Mouse (Mus musculus) right cerebral cortex, postnatal 36 days (tissue): Measurements from ENCODE around the gene Abcc6.
"Not testable (repeated sequence)": the region's sequence is repeated elsewhere in the genome, so short reads cannot be mapped to it uniquely, and the experiment has no call there.

Experiments
- DNase-seq, 2 experiments: peaks; one replicate each; pipeline ENCODE4 v3.0.0; 2022; ENCODE audit warnings: low spot score in 2 of 2, mixed read lengths in 1 of 2

Gene Abcc6

DNA sequence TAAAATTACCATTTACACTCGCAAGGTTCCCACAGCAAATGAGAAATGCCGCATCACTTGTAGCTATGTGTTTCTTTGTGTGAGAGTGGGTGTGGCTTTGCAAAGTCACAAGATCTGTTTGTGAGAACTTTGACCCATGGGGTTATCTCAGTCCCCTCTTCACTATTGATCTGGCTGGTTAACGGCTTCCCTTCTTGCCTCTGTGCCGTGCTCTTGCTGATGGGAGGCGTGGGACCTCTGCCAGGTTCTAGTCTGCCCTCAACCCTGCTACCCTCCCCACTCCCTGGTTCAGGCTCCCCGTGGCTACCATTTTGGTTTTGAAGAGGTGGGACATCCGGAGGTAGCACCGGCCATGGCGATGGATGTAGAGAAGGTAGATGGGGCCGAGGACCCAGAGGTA lies 1.4 kb downstream of the Abcc6 start:
- no peak for DNase-seq

DNA sequence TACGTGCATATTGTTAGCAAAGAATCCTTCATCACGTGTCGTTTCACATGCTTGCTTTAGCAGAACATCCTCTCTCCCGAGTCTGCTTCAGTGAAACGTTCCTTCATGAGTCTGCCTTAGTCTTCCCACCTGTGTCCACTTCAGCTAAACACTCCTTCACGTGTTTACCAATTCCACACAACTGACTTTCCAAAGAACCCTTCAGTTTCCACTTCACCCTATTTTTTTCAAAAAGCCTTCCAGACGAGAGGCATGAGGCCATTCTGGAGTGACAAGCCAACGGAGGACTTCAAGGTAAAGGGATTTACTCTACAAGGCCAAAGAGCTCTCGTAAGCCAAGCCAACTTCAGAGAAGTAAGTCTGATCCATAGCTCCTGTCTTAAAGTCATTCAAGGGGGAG lies 4.7 kb downstream of the Abcc6 start:
- DNase-seq = no peak

DNA sequence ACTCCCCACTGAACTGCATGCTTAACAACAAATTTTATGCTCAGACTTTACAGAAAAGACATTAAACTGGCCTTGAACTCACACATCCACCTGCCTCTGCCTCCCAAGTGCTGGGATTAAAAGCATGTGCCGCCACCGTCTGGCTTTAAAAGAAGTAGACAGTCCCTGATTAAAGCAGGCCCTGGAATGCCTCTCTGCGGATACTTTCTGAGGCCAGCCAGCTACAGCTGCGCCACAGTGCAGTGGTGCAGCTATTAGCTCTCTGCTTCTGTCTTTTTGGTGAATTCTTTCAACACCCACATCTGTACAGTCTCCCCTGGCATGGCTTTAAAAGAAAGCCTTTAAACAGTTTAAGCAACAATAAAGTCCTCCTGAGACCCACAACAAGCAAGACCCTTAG lies 8.2 kb downstream of the Abcc6 start:
- no peak for DNase-seq

DNA sequence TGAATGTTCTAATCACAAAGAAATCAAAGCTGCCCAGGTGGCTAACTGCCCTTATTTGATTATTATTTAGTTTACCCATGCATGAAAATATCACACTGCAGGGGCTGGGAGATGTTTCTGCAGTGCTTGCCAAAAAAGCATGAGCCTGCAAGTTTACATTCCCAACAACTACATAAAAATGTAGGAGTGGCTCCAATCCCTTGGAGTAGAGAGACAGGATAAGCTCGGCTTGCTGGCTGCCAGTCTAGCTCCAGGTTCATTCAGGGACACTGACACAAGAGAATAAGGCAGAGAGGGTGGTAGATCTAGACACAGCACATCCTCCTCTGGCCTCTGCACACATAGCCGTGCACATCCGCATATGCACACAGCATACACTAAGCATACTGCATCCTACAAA lies 10.5 kb downstream of the Abcc6 start:
- DNase-seq = no peak

DNA sequence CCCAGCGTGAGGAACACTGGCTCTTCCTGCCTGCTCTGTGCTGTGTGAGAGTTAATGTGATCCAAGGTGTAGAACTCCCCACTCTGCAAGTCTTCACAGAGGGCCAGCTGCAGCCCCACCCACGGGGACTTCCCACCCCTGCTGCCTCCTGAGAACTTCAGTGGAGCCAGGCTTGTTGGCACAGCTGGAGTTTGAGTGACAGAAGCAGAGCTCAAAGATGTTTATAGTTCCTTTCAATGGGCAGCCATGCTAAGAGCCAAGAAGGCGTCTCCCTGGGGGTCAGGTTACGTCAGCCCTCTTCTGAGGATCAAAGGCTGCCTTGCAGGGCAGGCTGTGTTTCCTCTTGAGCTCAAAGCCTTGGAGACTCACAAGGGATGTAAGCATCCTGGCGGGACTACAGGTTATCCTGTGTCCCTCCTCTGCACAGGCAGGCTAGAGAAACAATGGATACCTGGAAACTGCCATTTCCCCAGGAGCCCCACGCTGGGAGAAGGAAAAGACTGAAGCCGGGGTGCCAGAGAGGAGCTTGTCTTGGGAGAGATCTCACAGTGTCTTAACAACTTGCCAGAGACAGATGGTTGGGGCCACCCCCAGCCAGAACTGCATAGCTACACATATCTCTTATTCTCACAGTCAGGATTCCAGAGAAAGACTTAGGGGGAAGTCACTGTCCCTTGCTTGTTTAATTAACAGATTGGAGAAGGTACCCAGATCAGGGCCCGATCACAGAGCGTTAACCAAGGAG lies 16.7 kb downstream of the Abcc6 start:
- peak; percentile 34 to 45 for DNase-seq

DNA sequence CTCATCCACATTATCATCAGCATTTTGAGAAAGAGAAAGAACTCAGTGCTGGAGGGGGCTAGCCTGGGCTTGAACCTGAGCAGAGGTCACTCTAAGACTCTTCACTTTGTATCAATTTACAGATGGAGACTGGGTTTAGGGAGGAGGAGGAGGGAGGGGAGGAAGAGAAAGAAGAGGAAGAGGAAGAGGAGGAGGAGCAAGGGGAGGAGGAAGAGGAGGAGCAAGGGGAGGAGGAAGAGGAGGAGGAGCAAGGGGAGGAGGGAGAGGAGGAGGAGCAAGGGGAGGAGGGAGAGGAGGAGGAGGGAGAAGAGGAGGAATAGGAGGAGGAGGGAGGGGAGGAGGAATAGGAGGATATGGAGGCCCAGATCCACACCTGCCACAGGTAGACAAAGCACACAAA lies 18.0 kb downstream of the Abcc6 start:
- DNase-seq = no peak

DNA sequence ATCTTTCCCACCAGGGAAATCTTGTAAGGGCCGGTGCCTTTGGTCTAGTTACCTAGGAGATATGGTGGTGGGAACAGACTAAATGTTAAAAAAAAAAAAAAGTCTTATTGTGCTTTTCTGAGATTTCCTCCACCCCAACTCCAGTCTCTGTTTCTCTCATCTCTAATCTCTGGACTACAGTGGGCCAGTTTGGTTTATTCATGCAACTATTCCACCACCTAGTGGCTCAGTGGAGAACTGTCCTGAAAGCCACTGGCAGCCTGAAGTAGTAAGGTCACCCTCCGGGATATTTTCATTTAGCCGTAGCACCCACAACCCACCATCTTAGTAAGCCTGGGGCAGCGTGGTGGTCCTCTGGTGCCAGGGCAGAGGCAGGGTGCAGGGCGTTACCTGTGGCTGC lies 20.5 kb downstream of the Abcc6 start:
- peak; percentile 47 to 50 for DNase-seq

DNA sequence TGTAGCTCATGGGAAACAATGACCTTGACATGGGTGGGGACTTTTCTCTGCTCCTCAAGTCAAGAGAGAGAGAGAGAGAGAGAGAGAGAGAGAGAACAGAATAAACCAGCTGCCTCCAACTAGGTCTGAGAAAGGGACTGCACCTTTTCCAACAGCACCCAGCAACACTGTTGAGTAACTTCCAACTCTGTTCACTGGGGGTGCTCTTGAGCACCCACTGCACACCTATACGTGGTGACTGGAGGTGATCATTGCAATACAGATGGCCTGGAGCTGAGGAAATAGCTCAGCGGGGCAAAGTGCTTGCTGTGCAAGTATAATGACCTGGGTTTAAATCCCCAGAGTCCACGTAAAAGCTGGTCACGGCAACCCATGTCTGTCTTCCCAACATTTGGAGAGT lies 27.4 kb downstream of the Abcc6 start:
- no peak for DNase-seq

DNA sequence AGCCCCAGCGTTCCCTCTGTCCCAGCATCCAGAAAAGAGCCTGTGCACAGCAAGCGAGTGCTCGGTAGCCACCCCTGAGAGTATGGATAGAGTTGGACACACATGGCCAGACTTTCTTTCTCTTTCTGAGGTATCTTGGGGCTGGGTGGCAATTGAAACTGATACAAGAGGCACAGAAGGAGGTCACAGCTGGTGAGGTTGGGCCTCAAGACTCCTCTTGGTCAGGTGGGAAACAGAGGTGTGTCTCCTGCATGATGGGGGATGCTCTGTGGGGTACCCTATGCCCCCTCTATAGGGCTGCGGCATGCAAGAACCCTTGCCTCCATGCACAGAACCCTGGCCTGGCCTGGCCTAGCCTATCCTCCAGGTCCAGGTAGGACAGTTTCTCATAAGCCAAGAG lies 29.5 kb downstream of the Abcc6 start:
- no peak for DNase-seq

DNA sequence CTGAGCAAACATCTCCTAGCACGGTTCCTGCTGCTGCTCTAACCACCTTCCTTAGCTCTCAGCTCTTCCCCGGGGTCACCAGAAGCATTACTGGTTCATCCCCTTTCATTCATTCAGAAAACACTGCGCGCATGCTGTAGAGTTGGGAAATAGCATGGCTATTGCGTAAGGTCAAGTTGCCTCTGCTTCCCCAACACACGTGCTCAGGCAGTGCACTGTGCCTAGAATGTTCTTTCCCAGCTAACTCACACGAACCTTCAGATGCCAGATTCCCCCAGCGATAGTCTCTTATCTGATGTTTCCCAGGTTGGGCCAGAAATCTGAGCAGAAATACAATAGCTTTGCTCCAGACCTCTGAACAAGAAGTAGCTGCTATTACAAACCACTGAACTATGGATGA lies 37.6 kb downstream of the Abcc6 start:
- no peak for DNase-seq

DNA sequence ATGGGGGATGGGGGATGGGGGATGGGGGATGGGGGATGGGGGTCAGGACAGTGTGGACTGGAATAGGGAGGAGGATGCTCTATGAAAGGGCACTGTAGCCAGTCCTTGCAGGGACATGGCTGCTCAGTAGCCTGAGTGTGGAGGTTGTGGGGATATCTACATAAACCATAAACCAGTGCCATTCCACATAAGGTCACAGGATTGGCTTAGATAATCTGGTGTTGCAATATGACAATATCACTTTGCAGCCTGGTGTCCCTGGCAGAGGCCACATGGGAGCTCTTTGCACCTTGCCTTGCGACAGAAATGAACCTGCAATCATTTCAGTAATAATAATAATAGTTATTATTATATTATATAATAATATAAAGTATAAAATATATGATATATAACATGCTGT lies 41.8 kb downstream of the Abcc6 start:
- no peak for DNase-seq

DNA sequence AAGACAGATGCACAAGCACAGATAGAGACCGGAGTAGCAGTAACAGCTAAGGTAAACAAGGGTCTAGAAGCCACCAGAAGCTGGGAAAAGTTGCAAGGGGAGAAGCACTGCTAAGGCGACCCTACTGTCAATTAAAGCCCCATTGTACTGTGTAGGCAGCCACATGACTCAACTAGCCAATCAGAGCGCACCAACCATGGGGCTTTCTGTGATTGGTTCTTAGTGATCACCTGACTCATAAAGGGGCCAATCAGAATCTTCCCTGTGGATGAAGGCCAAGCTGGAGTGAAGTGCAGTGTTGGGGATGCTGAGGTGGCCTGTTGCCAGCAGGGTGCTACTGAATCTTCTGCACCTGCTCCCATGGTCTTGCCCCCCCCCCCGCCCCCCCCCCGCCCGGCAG lies 43.2 kb downstream of the Abcc6 start:
- no peak for DNase-seq

DNA sequence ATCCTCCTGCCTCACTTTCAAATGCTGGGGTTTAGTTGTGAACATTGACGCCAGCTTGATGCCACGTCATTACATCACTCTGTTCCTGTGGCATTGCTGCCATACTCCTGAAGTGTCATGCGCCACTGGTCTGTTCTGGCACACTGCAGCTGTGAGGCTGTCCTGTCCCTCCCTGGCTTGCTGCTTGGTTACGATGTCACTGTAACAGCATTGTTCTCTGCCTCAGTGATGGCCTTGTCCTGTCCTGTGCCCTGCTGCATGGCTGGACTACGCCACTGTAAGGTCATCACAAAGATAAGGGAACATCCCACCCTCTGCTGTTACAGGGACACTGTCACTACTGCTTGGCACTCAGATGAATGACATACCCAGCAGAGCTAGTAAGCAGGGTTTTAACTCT lies 48.5 kb downstream of the Abcc6 start:
- peak in 1 of 2 experiments; percentile 14 for DNase-seq

DNA sequence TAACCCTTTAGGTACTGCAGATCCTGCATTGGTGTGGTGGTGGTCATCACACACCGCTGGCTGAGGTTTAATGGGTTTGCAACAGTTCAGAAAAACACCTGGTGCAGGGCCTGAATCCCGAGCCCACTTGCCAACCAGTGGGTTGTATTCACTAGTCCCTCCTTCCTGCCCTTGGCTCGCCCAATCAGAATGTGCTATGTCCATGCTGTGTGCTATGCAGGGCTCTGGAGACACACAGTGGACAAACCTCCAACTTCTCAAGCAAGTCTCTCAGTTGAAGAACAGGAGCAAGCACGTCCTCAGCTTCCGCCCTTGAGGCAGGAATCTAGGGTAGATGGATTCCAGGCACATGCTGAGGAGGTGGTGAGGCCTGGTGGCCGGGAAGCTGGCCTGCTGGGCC lies 55.6 kb downstream of the Abcc6 start:
- no peak for DNase-seq

DNA sequence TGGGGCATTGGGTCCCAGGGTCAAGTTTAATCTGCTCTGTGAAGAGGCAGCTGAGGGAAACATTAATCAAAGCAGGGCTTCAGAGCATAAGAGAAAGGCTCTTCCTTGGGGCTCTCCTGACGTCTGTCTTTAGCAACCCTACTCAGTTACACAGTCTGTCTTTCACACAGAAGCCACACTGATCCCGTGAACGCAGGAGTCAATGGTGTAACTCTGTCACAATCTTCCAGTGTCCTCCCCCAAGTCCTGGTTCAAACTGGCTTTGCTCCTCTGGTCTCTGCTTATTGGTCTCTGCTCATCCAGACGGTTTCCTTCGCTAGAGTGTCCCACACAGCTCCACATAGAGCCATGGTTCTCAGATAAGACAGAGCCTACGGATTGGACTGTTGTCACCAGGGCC lies 56.0 kb downstream of the Abcc6 start:
- no peak for DNase-seq

DNA sequence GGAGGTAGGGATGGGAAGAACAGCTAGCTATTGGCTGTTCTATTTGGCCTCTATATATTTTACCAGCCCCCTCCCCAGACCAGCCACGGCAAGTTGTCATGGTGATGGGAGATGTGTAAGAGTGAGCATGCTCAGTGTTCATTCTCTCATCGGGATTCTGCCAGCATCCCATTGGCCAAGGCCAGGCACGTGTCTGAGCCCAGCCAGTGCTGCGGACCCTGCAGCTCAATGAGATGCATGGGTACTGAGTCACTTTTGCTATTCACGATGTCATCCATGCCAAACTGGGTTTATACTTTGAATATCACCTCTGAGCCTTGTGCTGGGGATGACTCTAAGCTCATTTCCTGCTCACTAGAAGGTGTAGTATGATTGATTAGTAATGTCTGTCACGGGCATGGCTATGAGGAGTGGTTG lies 56.8 kb downstream of the Abcc6 start:
- no peak for DNase-seq

DNA sequence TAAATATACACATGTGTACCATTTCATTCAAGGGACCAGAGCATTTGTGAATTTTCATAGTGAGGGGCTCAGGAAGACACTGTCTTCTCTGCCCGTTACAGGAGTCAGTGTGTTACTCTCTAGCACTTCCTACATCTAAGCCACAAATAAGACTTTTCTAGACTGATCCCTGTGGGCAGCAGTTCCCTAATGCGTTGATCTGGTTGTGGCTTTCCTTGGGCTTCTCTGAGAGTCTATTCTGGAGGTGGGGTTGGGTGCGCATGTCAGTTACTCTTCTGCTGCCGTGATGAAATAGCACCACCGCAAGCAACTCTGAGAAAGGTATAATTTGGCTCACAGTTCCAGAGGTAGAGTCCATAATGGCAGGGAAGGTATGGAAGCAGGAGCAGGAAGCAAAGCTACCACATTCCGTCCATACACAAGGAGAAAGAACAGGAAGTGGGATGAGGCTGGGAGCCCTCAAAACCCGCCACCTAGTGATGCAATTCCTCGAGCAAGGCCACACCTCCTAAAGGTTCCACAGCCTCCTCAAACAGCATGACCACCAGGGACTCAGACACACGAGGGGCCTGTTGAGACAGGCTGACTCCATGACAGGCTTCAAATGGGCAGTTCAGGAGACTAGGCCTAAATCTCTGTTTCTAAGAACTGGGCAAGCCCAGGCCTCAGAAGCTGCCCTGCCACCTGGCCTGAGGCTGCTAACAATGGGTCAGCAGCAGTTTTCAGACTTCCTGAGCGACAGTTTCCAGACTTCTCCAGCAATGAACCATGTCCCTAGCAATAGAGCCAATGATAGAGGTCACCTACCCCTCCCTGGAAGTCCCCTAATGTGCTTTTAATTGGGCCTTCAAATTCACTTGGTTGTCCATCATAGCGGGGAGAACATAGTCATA lies 58.0 kb downstream of the Abcc6 start:
- no peak for DNase-seq

DNA sequence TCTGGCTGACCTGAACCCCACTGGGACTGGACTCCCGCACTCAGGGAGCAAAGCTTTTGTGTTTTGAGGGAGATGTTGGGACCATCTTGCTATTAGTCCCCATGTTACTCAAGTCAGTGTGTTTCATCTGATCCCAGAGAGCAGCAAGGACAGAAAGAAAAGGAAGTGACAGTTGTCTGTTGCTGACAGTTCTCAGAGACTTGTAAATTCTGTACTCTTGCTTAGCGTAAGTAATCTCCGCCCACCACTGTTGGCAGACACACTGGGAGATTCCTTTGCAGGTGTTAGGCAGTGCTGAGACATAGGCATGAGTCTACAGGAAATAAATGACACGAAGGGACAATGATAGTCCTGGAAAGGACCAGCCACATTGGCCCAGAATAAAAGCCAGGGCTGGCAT lies 73.5 kb downstream of the Abcc6 start:
- DNase-seq = no peak

DNA sequence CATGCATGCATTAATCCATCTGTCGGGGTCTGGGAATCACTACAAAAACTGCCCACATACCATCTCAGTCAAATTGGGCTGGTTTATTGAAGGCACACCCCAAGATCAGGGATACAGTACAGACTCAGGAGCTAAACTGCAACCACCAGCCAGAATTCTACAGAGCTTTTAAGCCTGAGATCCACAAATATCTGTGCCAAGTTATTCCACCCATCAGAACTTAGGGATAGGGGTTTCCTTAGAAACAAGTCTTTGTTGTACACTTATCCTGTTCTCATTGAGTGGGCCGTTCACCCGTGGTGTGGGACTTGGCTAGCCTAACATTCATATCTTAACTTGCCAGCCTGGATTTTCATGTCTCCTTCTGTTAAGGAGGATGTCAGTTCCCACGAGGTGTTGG lies 81.0 kb downstream of the Abcc6 start:
- DNase-seq = peak in 1 of 2 experiments; percentile 31

DNA sequence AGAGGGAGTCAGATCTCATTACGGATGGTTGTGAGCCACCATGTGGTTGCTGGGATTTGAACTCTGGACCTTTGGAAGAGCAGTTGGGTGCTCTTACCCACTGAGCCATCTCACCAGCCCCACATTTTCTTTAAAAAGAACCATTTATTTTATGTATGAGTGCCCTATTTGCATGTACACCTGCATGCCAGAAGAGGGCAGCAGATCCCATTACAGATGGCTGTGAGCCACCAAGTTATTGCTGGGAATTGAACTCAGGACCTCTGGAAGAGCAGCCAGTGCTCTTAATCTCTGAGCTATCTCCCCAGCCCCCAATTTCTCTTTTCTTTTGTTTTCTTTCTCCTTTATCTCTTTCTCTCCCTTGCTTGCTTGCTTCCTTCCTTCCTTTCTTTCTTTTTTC lies 86.8 kb downstream of the Abcc6 start:
- not testable (repeated sequence) for DNase-seq

DNA sequence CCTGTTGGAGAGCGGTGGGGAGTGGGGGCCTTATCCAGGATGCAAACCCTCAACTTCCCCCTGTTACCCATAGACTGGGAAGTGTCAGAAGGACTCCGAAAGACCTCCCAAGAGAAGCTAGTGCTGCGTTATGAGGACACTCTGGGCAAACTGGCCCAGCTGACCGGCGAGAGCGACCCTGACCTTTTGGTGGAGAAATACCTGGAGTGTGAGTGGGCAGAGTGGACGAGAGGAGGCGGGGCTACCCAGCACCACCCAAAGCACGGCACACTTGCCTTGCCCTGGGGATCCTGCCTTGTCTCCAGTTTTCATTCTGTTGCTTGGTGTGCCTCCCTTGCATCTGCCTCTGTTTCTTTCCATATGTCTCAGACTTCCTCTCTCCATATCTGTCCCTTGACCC lies 88.1 kb downstream of the Abcc6 start:
- DNase-seq = no peak

DNA sequence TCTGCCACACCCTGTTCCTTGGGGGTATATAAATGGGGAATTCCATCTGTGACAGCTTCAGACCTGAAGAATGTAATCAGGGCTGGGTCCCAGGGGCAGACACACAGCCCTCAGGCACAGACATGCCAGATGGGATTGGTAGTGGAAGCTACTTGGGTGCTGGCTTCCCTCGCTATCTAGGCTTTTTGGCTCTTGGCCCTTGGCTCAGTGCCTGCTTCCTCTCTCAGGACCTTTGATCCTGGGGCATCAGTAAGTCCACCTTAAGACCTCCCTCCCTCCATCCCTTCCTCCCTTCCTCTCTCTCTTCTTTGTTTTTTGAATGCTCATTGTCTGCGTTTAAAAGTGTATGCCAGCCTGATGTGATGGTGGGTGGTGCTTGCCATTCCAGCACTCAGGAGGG lies 90.3 kb downstream of the Abcc6 start:
- no peak for DNase-seq

DNA sequence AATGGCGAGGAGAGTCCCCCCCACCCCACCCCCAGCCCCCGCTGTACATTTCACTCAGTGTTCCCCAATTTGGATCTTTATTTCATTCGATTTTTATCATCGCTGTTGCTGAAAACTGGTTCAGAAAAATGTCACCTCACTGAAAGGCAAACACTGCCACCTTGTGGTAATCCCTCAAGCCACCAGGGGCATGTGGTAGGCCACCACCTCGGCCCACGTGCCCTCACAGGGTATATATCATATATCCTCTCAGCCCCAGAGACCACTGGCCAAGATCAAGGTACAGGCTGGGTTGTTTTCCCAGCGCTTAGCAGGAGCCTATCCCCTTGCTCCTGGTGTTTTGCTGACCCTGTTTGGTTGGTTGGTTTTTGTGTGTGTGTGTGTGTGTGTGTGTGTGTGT lies 95.0 kb downstream of the Abcc6 start:
- no peak for DNase-seq
